Mouse (Mus musculus): Measurements from ENCODE around the gene Gm11096. TPM values are rescaled to one million over a fixed set of nuclear protein-coding genes. Genes with fewer than 3 reads are reported as not detected.

The Gm11096 gene
- not detected in 2 replicates for polyA plus RNA-seq (2012; ENCODE audit: low replicate concordance)

DNA sequence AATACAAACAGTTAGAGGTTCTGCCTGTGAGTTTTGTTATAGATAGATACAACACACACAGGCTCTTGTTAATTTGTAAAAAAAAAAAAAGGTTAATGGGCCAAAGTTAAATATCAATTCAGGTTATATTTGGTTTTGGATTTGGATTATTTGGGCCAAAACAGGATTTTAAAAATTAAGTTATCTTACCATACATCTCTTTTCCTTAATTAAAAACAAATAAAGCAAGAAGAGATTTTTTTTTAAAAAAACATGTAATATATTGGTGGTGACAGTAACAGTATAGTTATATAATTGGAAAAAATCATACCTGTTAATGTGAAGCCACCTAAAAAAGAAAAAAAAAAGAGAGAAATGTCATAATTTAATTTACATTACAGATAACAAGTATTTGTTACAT lies at the start of gene Gm11096:
Gene Gm11096 (plus strand): TSS at position 301 of the 400 bp plus-strand sequence.

All from leukemia stem cell, adult 10-12 weeks (primary cell).